9 mouse cellular contexts compared by ENCODE assay signal in the genomic region with DNA sequence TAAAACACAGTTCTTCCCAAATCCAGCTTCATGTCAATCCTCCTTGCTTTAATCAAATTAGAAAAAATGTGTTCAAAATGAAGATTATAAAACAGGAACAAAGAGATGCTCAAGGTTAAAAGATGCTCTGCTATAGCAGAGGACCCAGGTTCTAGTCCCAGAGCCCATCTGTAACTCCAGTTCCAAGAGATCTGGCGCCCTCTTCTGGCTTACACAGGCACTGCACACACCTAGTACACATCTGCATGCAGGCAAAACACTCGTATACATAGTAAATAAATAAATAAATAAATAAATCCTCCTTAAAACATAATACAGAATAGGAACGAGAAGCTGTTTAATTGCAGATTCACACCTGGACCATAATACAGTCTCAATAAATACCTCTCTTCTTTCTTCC. TPM values are rescaled to one million over a fixed set of nuclear protein-coding genes. Genes with fewer than 3 reads are reported as not detected.
DNase-seq lines count a peak whose midpoint lies in the region; TF ChIP-seq lines count a peak whose summit lies in the region.
"Had no signal": no experiment of that assay in that cellular context is flagged by ENCODE, and none has a peak within 500 bp of the region (broad histone marks: within the 10 kb centered on the region; RNA-seq: fewer than 3 reads in every experiment).

No protein-coding gene starts in this region.

- intact Hi-C loops in gastrocnemius, postnatal 36 days (cut with DNase I): no loop called here

- H3K4me2 ChIP-seq in CH12.LX (ENCODE audit: insufficient read depth, low read depth, poor library complexity, severe bottlenecking): no peak overlapping the region
- H3K4me2 ChIP-seq: midbrain, embryonic 12.5 days had no signal

- dilution Hi-C loops in CH12.LX (cut with MboI; ENCODE audit: extremely low pct_ligation_motif_present, extremely low pct_unique_long_range_greater_than_20kb, low sequenced_read_pairs): no loop called here

- no peak overlapping the region for H3K4me3 ChIP-seq in layer of hippocampus, adult 2 months
- no peak overlapping the region for H3K4me3 ChIP-seq in CH12.LX (replicated peaks in 1 of 3; ENCODE audit: low read depth in 2 of 3, low read length in 2 of 3, poor library complexity in 1 of 3)
- H3K4me3 ChIP-seq: midbrain, embryonic 12.5 days had no signal

- peaks cover 3% of the 10 kb centered on the region for H3K9me3 ChIP-seq in CH12.LX (replicated peaks; ENCODE audit: low read length)

- no peak overlapping the region for H3K9ac ChIP-seq in CH12.LX (ENCODE audit: insufficient read depth, low read depth)
- H3K9ac ChIP-seq: midbrain, embryonic 12.5 days had no signal

- peak; percentile 10 for TF ChIP-seq RAD21 in CH12.LX (IDR thresholded peaks at IDR 0.05; ENCODE audit: low read depth, low read length)

- H3K4me1 ChIP-seq in CH12.LX (ENCODE audit: control insufficient read depth in 1 of 2, insufficient read depth in 2 of 2): peaks cover 28 to 66% of the 10 kb centered on the region in 2 experiments

- H3K79me2 ChIP-seq in CH12.LX (replicated peaks; ENCODE audit: control insufficient read depth, extremely low read depth, insufficient read depth, poor library complexity, severe bottlenecking): no peaks in the 10 kb centered on the region

- no peak for TF ChIP-seq POLR2A in CH12.LX (IDR thresholded peaks at IDR 0.05; ENCODE audit: low read depth, low read length)

- peaks cover 13% of the 10 kb centered on the region for H3K27me3 ChIP-seq in CH12.LX (replicated peaks)

- no peak overlapping the region for H3K27ac ChIP-seq in layer of hippocampus, adult 2 months
- no peak overlapping the region for H3K27ac ChIP-seq in CH12.LX (ENCODE audit: insufficient read depth, low read depth)
- H3K27ac ChIP-seq: midbrain, embryonic 12.5 days had no signal

- no peak for TF ChIP-seq EP300 in CH12.LX (IDR thresholded peaks at IDR 0.05; ENCODE audit: low read length)

- TF ChIP-seq CTCF in layer of hippocampus, adult 2 months (conservative IDR thresholded peaks at IDR 0.05): peak; percentile 78
- peak in 1 of 2 experiments; percentile 38; a peak in 2 of 4 replicates for TF ChIP-seq CTCF in CH12.LX (conservative IDR thresholded peaks at IDR 0.05 in 1 of 2, IDR thresholded peaks at IDR 0.05 in 1 of 2; ENCODE audit: low read depth in 2 of 2, low read length in 2 of 2)

- in situ Hi-C loops in CH12.LX (cut with MboI; ENCODE audit: low pct_ligation_motif_present, low pct_unique_long_range_greater_than_20kb, low sequenced_read_pairs): no loop called here

- DNase-seq in layer of hippocampus, adult 2 months (ENCODE audit: low spot score in 2 of 2): no peak
- no peak for DNase-seq in layer of hippocampus, postnatal 36 days
- DNase-seq in CH12.LX (ENCODE audit: extremely low read depth) (no peak), NIH3T3 (ENCODE audit: low read depth) (peak; percentile 38)
- DNase-seq in induced T-regulatory cell, adult 2 months (ENCODE audit: low read depth): peak; percentile 30
- DNase-seq in frontal cortex, postnatal 25 days (ENCODE audit: low spot score in 2 of 2): no peak
- no peak for DNase-seq in gastrocnemius, postnatal 36 days
- DNase-seq: heart, adult 11 months had no signal

- no peaks in the 10 kb centered on the region for H3K36me3 ChIP-seq in CH12.LX (replicated peaks in 1 of 2; ENCODE audit: control insufficient read depth in 1 of 2, insufficient read depth in 1 of 2, low read length in 1 of 2)
- H3K36me3 ChIP-seq: midbrain, embryonic 12.5 days had no signal

TF ChIP-seq in CH12.LX, 34 proteins besides CTCF, POLR2A, EP300 and RAD21:
- TF ChIP-seq USF1 (IDR thresholded peaks at IDR 0.05; ENCODE audit: low read depth, low read length) (no peak), USF2 (conservative IDR thresholded peaks at IDR 0.05; ENCODE audit: low read depth, low read length) (no peak), NRF1 (IDR thresholded peaks at IDR 0.05; ENCODE audit: low read depth, low read length) (no peak), SMC3 (IDR thresholded peaks at IDR 0.05; ENCODE audit: low read depth, low read length) (no peak), UBTF (IDR thresholded peaks at IDR 0.05; ENCODE audit: low read depth, low read length) (no peak), JUN (IDR thresholded peaks at IDR 0.05; ENCODE audit: insufficient read depth, low read depth, low read length) (no peak), TCF12 (IDR thresholded peaks at IDR 0.05; ENCODE audit: low read depth, low read length) (no peak), CHD1 (IDR thresholded peaks at IDR 0.05; ENCODE audit: low read depth, low read length) (no peak), MYC (IDR thresholded peaks at IDR 0.05; ENCODE audit: low read depth, low read length) (no peak), ETS1 (conservative IDR thresholded peaks at IDR 0.05; ENCODE audit: low read depth, low read length) (no peak), MXI1 (IDR thresholded peaks at IDR 0.05; ENCODE audit: low read depth, low read length) (no peak), TBP (conservative IDR thresholded peaks at IDR 0.05; ENCODE audit: low read depth, low read length) (no peak), MAZ (IDR thresholded peaks at IDR 0.05; ENCODE audit: low read depth, low read length) (no peak), POLR2AphosphoS2 (IDR thresholded peaks at IDR 0.05; ENCODE audit: low read depth, low read length) (no peak), ZC3H11A (IDR thresholded peaks at IDR 0.05; ENCODE audit: low read depth, low read length) (no peak), MEF2A (IDR thresholded peaks at IDR 0.05; ENCODE audit: borderline replicate concordance, low read depth, low read length) (no peak), PAX5 (IDR thresholded peaks at IDR 0.05; ENCODE audit: low read length) (no peak), NELFE (IDR thresholded peaks at IDR 0.05; ENCODE audit: low read depth, low read length) (no peak)

RNA-seq across cellular contexts. Expression of gene Cplx2, which starts 6.9 kb away (rescaled TPM):
- 1,000 to 10,000 TPM; 1,009 to 1,066 TPM for total RNA-seq in layer of hippocampus, adult 2 months (2021)
- 100 to 1,000 TPM; 968 to 982 TPM for total RNA-seq in layer of hippocampus, postnatal 36 days (2021)
- total RNA-seq in CH12.LX (2012; rRNA removed): 0.04 and 0.21 TPM in 2 replicates
- 0.04 and 0.05 TPM in 2 replicates for total RNA-seq in CH12.LX (2014; rRNA removed)
- polyA plus RNA-seq in CH12.LX (2012; ENCODE audit: insufficient read length, low read depth): 0.11 and 0.19 TPM in 2 replicates
- total RNA-seq in gastrocnemius, postnatal 36 days (2021): 1 to 10 TPM; 1.0 to 1.1 TPM

Comparison
In these comparisons a context has a peak if more than half of its experiments do, and no peak if none do; other contexts are left out.
1. DNase-seq: peak in NIH3T3 (single experiment) and induced T-regulatory cell, adult 2 months (single experiment); none in layer of hippocampus, adult 2 months (0 of 2), layer of hippocampus, postnatal 36 days (0 of 2), CH12.LX (single experiment), frontal cortex, postnatal 25 days (0 of 2) and gastrocnemius, postnatal 36 days (0 of 2).
2. RNA of gene Cplx2, which starts 6.9 kb away (total RNA-seq): 1,009 to 1,066 TPM in layer of hippocampus, adult 2 months and 968 to 982 TPM in layer of hippocampus, postnatal 36 days; 1.0 to 1.1 TPM in gastrocnemius, postnatal 36 days and 0.04 to 0.21 TPM in CH12.LX; every median in the first group is over 100 times any median in the second.